Mouse (Mus musculus): ENCODE measurements at regions not wholly inside any gene's neighbourhood (a gene's known extent, or its start where the extent isn't known, plus 50 kb on each side); places are given as distances from the start of the nearest gene placed in this dataset.
"Not testable (repeated sequence)": the region's sequence is repeated elsewhere in the genome, so short reads cannot be mapped to it uniquely, and the experiment has no call there.

DNA sequence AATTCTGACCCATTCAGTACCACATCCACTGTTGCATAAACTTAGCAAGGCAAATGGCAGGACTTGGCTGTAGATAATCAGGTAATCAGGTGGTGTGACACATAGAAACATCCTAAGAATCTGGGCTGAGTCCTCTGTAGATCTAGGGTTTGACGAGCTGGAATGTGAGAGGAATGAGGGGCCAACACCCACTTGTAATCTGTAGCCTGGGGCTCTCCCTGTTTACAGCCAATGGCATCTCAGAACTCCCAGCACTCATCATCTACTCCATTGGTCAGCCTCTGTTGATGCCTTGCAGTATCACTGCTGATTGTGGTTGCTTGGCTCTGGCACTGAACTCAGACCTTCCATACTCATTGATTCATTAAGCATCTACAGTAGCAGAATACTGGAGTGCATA is 460.7 kb downstream of the Tns1 start:
- no peak for DNase-seq (ENCODE audit: extremely low spot score, low spot score)

DNA sequence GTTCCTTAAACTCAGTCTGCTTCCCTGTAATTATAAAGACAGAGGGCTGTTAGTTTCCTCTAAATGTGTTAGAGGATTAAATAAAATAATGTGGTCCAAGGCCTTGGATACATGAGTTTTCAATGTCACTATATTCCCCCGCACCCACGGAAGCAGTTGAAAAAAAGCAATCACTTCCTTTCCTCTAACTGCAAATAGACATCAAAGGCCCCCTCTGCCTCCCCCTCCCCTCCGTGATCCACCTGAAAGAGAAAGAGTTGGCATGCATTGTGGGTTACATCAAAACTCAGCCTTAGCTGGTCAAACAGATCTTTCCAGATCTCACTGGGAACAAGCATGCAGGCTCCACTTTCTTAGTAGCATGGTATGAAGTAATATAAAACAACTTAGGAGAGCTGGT is 479.2 kb downstream of the Tns1 start:
- DNase-seq (ENCODE audit: extremely low spot score, low spot score): no peak

DNA sequence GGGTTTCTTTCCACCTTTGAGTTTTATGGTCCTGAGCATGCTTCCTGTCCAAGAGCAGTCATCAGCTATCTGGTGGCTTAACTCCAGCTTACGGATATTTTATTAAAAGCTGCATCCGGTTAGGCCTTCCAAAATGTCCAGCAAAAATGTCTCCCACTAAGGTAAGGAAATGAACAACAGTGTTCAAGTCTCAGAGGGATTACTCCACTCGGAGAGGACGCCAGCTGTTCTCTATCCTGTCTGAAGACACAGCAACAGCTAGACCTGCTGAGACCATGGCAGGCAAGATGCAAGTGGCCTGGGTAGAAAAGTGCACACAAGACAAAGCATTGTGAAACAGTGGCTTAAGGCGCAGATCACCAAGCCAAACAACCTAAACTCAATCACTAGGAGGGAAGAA is 479.9 kb downstream of the Tns1 start:
- no peak for DNase-seq (ENCODE audit: extremely low spot score, low spot score)

DNA sequence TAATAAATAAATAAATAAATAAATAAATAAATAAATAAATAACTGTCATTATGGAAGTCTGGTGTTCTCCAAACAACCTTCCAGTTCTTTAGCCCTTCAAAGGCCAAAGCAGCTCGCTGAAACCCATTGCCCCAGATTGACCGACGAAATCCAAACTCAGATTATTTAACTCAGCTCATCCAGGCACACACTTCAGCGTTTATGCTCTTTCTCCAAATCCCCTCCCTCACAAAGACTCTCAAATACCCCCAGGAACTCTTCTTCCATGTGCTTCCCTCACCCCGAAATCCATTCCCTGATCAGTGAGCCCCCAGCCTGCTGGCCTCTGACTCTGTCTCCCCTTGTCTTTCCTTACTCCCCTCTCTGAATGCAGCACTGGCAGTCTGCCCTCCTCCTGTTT is 480.8 kb downstream of the Tns1 start:
- no peak for DNase-seq (ENCODE audit: extremely low spot score, low spot score)

DNA sequence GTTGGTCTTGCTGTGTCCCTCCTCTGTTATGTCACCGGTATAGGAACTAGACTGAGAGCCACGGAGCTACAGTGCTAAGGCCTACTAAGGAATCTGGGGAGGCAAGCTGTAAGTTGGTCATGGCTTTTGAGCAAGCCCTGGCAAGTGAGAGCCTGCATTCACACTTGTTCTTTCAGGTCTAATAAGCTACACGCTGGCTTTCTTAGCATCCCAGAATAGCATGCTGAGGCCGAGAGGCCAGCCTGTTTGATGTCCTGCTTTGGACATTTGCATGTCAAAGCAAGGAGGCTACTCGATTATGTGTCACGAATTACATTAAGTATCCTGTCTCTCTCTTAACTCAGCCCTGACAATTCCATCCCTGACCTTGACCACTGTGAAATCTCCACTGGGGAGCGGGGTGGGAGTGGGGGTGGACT is 481.5 kb downstream of the Tns1 start:
- DNase-seq (ENCODE audit: extremely low spot score, low spot score): peak; percentile 29

DNA sequence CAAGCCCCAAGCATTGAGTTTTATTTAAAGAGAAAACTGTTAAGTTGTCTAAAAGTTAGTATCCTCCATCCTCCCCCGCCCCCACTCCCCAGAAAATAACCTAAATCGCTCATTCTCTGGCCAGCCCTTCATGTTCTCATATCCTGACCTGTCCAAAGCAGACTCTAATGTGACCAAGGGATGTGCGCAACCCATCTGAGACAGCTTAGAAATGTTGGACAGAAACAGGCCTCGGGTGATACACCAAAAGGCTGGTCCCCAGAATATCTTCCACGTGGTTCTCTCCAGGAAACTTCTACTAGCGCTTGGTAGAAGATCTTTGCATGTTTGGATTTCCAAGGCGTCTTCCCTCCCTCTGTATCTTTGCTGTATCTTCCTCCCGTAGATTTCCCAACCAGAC is 482.8 kb downstream of the Tns1 start:
- no peak for DNase-seq (ENCODE audit: extremely low spot score, low spot score)

DNA sequence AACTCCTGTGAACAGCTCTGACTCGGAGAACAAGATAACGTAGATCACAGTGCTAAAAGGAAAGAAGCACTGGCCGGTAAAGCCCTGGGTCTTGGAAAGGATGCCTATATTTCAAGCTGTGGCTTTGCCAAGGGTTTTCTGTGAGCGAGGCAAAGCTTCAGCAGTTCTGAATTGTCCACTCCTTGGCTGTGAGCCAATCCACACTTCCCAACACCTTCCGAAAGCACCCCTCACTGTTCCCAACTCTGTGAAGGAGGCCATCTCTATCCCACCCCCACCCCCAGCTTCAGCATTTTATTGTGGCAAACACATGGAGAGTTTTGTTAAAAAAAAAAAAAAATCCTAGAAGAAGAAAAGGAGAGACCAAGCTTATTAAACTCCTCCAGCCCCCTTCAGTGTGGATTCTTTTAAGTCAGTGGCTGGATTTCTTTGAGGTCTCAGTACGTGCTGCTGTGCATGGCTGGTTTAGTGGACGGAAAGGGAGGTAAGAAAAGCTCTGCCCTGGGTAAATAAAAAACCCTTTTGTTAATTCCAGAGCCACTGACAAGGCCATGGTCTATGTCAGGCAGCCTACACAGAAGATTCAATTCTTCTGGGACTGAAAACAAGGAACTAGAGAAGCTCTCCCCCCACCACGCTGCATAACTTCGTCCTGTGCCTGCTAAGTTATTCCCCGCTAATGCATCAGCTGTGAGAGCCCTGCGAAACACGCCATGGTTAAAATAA is 483.4 kb downstream of the Tns1 start:
- no peak for DNase-seq (ENCODE audit: extremely low spot score, low spot score)

DNA sequence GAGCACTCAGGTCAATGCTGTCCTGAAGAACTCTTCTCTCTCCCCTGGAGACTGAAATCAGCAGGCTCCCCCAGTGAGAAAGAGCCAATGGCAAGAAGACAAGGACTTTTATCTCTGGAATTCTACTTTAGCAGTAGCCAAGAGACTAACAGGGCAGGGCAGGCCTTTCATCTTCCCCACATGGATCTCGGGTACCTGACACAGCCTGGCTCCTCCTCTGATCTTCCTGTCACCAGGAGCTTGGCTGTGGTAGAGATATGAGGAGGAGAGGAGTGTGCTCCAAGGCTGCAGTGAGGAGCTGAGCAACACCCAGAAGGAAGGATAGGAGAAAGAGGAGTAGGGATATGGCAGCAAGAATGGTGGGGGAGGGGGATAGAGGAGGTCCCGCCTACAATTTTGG is 488.5 kb downstream of the Tns1 start:
- no peak for DNase-seq (ENCODE audit: extremely low spot score, low spot score)

DNA sequence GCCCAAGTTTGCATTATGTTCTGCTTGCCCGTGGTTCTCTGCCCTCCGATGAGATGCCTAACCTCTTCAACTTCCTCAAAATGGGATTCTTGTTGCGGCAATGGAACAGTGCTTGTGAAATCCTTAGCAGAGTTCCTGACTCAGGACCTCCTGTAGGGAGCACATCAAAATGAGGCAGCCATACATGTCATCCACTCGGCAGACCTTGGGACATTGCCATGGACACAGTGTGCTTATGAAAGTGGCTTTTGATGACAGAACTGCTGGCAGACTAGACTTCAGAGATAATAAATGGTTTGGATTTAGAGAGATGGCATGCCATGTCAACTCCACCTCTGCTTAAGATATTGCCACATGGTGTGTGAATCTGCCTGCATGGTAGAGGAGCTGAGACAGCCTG is 489.4 kb downstream of the Tns1 start:
- DNase-seq (ENCODE audit: extremely low spot score, low spot score): no peak

DNA sequence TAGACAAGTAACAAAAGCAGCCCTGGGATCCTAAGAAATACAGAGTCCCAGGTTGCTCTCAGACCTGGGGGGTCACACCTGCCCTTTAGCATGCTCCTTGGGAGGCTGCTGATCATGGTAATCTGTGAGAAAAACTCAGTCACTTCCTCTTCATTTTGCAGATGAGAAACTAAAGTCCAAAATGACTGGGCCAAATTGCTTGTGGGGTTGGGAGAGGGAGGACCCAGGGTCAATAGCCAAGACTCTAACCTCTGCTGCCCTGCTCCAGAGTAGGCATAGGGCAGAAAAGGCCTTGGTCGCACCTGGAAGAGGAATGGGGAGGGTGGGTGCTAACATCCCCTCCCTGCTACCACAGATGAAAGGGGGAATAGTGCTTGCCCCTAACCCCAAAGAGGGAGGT is 491.2 kb downstream of the Tns1 start:
- DNase-seq (ENCODE audit: extremely low spot score, low spot score): no peak

DNA sequence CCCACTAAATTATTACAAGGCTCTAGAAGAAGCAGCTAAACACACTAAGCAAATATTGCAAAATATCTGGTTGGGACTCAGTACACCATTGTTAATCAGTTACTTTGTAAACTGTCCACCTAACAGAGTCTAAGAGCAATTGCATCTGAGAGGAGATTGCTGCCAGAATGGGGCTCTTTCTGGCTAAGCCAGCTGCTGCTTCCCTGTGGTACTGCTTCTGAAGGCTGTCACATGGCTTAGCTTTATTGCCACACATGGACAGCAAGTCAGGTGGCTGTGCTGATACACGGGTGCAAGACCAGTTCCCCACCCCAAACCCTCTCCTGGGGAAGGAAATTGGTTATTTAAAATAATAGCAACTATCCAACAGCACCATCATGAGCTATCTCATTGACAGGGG is 493.9 kb downstream of the Tns1 start:
- DNase-seq (ENCODE audit: extremely low spot score, low spot score): no peak

DNA sequence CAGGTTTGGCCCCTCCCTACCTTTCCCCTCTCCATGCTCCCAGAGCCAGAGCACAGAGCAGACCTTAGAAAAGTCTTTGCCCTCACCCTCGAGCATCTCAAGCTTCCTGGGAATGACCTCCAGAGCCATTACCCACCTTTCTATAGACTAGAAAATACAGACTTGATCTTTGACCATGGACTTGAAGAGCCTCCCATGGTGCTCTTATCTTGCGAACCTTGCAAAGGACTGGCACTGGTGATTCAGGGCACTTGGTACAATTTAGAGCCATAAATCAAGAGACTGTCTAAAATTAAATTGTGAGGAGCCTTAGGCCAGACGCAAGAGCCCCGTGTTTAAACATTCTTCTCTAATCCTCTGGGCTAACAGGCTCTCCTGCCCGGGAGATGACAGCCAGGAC is 498.9 kb downstream of the Tns1 start:
- DNase-seq (ENCODE audit: extremely low spot score, low spot score): no peak

DNA sequence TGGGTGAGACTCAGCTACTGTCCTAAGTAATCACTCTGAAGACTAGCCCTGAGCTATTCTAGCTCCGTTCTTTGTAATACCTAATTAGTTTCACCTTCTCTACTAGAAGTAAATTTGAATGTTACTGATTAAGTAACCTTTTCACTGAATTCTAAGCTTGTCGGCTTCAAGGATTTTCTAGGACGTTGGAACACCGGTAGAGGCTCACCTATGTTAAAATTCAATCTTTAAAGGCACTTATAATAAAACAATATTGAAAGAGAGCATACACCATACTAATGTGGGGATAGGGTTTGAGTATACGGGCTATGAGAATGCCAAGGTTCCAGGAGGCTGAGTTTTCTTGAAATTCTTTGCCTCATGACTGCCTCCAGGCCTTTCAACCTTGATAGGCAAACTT is 503.1 kb downstream of the Tns1 start:
- DNase-seq (ENCODE audit: extremely low spot score, low spot score): not testable (repeated sequence)

DNA sequence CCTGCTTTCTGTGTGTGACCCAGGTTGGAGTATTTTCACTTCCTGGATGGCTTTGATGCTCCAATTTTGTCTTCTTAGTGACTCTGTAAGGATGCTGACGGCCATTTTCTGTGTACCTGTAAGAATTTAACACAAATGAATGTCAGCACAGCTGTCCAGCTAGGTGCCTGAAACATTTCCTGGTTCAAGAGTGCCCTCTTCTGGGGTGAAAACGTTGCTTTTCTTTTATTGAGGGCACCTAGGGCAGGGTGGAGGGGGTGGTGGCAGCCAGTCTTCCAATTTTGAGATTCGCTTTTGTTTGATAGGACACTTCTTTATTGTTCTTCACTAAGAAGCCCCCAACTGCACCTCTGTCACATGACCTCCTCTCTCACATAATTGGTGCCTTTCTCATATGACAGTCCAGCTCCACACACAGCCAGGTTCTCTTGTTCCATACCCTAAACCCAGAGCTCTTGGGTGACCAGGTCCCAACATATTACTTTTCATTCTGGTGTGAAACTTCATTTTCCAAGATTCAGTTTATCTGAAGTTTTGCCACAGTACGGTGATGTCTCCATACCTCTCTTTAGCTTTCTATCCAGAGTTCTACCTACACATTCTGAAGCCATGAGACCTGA is 505.6 kb downstream of the Tns1 start:
- DNase-seq (ENCODE audit: extremely low spot score, low spot score): peak; percentile 56

DNA sequence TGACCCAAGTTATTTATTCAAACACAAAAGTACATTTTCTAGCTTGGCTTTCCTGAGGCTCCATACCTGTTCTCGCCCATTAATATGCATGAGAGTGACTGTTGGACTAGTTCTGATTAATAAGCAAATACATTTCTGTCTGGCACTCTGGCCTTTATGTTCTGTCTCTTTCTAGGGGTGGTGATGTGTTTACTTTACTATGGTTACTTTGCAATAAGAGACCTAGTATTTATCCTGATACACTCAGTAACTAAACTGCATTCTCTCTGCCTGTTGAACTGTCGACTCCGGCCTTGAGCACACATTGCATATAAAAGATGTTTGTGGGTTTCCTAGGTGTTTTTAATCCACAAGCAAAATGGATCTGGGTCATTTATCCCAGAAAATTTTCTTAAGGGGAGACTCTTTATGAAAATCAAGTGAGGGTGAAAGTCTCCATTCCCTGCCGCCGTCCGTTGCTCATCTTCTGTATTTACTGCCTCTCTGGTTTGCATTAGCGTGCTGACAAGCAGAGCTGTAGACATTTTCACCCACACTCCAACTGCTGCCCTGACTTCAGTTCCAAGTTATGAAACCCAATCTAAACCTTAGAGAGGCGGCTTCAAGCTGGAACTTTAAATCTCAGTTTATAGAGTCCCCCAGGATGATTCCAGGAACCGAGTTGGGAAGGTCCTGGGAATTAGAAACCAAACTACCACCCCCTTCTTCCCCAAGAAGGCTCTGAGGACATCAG is 530.4 kb downstream of the Tns1 start:
- no peak for DNase-seq (ENCODE audit: extremely low spot score, low spot score)

DNA sequence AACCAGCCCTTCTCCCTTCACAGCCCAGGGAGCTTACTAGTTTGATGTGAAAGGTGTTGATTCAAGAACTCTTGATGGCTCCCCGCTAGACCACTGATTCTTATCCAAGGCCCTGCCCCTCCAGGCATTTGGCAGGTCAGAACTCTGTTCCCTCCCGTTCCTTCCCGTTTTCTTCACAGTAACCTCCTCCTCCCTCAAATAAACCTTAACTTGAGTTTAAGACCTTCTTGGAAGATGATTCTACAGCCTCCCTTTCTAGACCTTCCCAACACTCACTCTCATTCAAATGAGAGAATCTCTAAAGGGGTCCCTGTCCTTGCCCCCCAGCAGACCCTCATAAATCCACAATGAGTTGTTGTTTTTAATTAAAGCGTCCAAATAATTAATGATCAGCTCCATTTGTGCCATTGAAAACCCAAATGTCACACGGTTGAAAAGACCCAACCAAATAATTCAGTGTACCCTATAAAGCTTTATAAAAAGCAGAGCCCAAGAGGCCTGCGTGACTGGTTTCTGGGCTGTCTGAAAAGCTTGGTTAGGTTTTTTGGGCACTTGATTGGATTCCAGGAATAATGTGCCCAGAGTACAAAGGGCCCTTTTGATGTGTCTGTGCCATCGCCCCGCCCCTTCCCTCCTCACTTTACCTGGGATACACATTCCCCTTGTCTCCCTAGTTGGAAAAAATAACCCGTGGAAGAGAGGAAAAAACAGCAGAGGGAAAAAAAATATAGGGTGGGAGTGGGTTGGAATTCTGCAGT is 532.7 kb downstream of the Tns1 start:
- no peak for DNase-seq (ENCODE audit: extremely low spot score, low spot score)

DNA sequence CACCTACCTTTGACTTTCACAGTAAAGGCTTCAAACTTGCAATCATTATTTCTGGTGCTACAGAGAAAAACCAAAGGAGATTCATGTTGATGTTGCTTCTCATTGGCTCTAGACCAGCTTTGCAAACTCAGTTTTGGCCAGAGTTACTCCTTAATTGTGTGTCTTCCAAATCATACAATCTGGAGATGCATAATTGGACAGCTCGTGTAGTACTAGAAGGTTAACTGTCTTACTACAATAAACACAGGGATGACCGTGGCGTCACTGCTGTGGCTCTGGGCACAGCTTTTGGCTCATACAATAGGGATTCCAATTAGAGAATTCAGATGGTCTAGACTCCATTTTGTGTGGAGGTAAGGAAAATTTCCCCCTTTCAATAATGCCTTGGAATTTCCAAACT is 544.6 kb downstream of the Tns1 start:
- no peak for DNase-seq (ENCODE audit: extremely low spot score, low spot score)

DNA sequence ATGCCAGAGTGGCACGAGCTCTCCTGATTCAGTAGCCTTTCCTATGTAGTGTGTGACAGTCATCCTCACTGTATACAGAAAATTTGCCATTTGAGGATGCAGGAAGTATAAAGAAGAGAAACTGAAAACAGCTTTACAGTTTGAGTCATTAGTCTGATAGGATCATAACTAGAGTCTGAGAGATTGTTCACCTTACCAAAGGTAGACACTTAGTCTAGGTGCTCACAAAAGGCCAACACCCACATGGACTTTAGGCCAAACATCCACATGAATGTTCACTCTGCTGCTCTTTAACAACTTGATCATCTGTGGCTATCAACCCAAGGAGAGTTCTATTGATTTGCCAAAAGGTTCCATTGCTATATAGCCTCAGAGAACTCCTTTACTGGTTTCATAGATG is 547.2 kb downstream of the Tns1 start:
- no peak for DNase-seq (ENCODE audit: extremely low spot score, low spot score)

DNA sequence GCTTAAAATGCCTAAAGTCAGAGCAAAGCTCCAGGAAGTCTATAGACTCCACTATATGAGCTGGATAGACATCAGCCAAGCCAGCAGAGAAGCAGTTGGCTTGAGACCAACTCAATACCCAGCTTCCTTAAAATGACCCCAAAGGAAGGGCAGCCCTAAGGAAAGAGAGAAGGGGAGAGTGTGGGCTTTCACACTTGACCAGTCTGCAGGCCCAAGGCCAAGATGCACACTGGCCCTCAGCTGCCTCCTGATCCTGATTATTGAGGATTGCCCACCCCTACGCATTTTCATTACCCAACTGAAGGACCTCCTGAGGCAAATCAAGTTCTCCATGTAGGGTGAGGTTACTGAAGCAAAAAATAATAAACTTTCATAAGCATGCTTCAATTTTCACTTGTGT is 548.6 kb downstream of the Tns1 start:
- DNase-seq (ENCODE audit: extremely low spot score, low spot score): no peak

DNA sequence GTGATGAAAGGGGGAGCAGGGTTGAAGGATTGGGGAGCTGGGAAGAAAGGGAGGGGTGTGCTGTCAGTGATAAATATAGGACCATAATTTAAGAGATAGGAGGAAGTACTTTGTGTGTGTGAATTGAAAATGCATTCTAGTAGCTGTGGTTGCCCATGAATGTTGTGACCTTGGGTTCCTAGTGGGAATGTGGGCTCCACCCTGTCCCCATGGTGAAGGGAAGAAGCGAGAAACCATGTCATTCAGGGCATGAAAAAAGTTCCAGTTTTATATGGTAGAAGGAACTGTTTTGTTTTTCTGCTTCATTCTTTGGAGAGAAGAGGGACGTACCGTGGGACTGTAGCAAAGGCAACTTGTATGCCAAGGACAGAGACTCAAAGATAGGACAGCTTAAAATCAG is 553.3 kb downstream of the Tns1 start:
- no peak for DNase-seq (ENCODE audit: extremely low spot score, low spot score)

DNA sequence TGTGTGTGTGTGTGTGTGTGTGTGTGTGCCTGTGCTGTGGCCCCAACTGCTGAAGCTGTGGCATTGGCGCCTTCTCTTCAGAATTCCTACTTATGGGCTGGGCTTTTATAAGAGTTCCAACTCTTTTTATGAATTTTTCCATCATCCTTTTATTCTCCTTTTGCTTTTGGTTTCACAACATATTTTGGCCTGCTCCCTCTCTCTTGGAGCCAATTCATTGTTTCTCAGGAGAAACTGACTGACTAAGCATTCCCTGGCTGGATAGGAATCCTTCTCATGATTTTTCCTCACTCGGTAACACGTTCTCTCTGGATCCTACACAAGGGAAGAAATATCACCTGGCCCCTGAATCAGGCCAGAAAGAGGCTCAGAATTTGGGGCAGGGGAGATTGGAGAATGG is 551.1 kb upstream of the Tnp1 start:
- DNase-seq (ENCODE audit: extremely low spot score, low spot score): no peak

DNA sequence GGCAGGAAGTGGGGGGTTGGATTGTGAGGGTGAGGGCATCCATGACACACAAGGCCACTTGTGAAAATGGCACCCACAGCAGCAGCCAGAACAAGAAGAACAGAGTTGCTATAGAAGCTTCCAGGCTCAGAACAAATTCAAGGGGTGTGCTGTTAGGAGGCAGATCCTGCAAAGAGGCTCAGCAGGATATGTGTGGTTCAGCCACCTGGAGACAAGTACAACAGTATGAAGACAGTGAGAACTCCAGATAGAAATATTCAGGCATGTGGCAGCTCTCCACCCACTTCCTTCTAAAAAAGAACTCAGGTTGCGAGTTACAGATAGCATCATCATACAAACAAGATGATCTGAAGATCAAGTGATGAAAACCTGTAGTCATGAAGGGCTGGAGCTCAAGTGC is 544.9 kb upstream of the Tnp1 start:
- DNase-seq (ENCODE audit: extremely low spot score, low spot score): no peak

Data from neural tube, embryonic 10.5 days (tissue).